Mouse (Mus musculus) kidney, adult 2 months (tissue): ENCODE data around the gene Plekhh1.

Source experiments
- CTCF ChIP-seq: fragments of 200-500 bp; conservative IDR thresholded peaks from 2 replicates; pipeline ENCODE4 v1.5.1; 2011; ENCODE audit warnings: low read depth, mild to moderate bottlenecking, control low read depth, low read length, moderate library complexity, mixed read lengths; ENCODE audit not compliant: insufficient read depth, insufficient read length
- POLR2A ChIP-seq: fragments of 200-500 bp; IDR thresholded peaks from one replicate; pipeline ENCODE4 v1.6.1; 2011; ENCODE audit warnings: low read depth, low read length, control low read depth

GRCm38 (mm10) chr12:79068306-79068705, 39.3 kb downstream of the Plekhh1 start:
- TF ChIP-seq CTCF (no peak), POLR2A (no peak)
